Mouse (Mus musculus) frontal cortex, postnatal 10 days (tissue): ENCODE measurements around the gene Tssk3.
"Not testable (repeated sequence)": the region's sequence is repeated elsewhere in the genome, so short reads cannot be mapped to it uniquely, and the experiment has no call there.

ENCODE experiments used
- DNase-seq, 2 experiments: peaks; one replicate each; pipeline ENCODE4 v3.0.0; 2022; ENCODE audit warnings: low spot score in 2 of 2, mixed read lengths in 1 of 2

Gene Tssk3

DNA sequence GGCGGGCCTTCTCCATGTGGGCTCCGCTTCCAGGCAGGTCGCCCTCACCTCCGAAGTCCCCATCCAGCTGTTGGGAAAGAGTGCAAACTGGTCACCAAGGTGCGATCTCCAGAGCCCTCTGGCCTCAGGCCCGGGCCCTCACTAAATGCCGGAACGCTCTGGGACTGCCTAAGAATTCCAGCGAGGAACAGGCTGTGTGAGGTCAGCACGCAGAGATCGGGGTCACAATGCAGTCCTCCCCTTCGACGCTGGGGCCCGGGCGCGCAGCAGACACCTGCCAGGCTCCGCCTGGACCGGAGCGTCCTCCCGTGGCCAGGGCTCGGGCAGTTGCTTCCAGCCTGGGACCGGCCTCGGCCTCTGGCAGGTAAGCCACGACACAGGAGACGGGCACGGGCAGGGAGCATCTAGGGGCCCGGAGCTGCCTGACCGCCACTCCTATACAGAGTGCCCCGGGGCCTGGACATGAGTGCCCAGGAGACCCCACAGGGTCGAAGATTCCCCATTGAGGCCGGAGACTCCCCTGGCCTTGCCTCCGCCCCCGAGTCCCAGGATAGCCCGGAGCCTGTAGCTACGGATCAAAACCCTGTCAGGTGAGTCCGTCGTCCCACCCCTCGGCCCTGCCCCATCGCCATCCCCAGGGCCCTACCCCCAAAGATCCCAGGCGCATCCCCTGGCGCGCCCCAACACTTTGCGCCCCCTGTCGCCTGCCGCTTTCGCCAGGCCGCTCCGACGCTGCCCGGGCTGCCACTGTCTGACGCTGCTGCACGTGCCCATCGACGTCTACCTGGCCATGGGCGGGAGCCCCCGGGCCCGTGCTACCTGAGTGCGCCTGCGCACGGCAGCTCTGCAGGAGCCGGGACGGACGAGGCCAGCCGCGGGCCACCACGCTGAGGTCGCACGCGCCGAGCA lies at the start of gene Tssk3, which contains the start of gene Fam229a:
Gene Tssk3, minus strand, starts transcription at position 51 of the 909 bp plus-strand sequence.
Gene Fam229a, plus strand, starts transcription at position 219 of the 909 bp plus-strand sequence.
- DNase-seq = no peak

DNA sequence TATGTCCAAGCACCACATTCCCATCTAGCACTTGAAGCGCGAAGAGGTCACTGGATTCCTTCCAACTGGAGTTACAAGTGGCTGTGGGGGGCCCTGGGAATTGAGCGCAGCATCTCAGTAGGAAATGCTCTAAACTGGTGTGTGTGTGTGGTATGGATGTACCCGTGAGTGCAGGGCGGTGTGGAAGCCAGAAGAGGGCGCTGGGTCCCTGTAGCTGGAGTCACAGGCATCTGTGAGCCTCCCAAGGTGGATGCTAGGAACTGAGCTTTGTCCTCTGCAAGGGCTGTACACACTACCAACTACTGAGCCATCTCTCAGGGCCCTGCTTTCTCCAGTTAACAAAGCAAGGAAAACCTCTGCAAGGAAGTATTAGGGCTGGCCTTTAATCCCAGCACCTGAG lies 49.2 kb upstream of the Tssk3 start:
- no peak for DNase-seq

DNA sequence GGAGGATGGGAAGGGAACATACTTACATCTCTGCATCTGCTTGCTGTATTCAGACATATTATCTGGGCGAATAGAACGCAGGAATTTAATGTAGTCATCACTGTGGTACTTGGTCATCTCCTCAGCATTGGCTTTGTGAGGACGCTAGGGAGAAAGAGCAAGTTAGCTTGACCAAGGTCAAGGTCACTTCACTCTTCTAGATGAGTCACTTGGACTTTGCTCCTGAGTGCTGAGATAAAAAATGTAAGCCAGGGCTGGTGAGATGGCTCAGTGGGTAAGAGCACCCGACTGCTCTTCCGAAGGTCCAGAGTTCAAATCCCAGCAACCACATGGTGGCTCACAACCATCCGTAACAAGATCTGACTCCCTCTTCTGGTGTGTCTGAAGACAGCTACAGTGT lies 38.1 kb upstream of the Tssk3 start:
- not testable (repeated sequence) for DNase-seq

DNA sequence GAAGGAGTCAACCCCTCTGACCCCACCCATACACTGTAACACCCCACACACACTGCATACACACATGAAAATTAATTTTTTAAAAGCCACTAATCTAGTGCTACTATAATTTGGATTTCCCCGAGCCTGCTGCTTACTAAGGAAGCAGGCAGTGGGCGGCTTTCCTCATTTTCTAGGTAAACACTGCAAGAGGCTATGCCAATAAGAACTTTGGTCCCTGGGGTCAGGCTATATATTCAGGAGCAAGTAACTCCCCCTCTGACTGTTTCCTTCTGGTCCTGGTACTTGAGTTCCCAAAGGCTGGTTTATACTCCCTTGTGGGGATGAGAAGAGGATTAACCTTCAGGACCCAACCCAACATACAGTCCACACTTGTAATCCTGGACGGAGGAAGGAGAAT lies 35.1 kb upstream of the Tssk3 start:
- DNase-seq = no peak

DNA sequence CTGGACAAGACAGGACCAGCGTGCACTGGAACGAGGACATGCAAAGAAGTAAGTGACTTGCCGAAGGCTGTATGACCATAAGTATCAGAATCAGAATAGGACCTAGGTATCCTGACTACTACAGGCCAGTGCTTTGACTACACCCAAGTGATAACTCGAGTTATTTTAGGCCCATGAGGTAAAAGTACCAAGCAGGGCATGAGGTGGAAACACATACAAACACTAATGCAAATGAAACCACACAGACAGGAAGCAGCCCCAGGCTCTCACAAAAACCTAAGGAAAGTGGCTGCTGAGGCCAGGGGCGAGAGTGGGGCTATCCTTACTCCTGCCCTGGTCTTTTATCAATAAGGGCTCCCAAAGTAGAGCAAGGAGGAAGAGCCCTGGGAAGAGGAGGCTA lies 34.5 kb upstream of the Tssk3 start:
- no peak for DNase-seq

DNA sequence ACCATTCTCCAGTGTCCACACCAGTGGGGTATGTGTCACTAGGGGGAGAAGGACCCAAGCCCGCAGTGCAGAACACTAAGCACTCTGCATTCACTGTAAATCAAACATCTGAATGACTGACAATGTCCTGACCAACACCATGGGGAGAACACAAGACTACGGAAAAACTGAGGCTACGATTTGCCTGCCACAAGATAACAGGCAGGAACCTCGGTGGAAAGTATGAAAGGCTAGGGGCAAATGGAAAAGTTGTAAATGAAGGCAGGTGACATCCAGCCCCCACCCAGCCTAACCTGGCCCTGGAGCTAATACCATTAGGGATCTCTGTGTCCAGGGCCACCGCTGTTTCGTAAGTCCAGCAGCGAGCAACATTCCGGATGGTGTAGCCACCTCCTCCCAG lies 27.7 kb upstream of the Tssk3 start:
- no peak for DNase-seq

DNA sequence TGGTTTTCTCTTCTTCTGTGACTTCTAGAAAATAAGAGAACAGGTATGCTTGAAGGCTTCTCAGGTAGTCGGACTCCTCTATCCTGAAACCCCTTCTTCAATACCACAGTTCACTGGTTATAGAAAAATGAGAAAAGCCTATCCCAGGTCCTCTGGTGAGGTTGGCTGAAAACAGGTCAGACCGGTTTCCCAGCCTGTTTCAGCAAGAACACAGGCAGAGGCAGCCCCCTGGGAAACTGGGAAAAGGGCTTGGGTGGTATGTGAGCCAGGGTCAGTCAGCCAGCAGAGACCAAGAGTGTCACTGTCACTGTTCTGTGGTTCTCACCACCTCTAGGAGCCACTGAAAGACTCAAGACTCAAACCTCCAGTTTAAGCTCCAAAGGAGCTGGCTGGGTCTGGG lies 26.1 kb upstream of the Tssk3 start:
- no peak for DNase-seq

DNA sequence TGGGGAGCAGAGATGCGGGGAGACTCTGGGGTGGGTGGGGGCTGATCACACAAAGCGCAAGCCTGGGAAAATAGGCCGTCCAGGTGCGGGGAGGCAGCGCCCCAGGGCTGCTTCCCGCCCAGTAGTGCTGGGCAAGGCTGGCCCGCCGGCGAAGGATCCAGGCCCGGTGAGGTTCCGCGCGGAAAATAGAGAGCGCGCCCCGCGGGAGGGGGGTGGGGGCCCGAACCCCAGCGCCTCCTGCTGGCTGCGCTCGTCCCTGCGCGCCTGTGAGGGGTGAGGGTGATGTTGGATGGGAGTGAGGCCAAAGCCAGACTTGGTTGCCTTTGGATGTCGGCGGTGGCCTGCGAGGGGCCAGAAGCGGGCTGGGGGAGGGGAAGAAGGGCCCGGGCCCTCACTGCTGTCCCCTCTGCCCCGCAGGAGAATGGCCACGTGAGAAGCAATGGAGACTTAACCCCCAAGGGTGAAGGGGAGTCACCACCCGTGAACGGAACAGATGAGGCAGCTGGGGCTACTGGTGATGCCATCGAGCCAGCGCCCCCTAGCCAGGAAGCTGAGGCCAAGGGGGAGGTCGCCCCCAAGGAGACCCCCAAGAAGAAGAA lies 23.6 kb upstream of the Tssk3 start:
- DNase-seq = peak; percentile 60 to 70

DNA sequence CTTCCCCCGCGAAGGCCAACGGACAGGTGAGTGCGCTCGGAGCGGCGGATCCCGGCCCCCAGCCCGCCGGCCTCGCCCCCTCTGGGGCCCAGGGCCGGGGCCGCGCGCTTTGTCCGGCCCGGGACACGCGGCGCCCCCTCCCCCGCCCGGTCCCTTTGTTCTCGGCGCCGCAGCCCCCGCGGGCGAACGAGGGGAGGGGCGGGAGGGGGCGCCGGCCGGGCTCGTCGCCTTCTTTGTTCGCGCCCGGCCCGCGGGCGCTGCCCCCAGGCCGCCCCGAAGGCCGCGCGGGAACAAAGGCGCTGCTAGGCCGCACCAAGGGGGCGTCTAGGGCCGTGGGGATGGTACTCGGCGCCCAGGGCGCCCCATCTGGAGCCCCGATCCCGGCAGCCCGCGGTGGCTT lies 23.1 kb upstream of the Tssk3 start:
- no peak for DNase-seq

DNA sequence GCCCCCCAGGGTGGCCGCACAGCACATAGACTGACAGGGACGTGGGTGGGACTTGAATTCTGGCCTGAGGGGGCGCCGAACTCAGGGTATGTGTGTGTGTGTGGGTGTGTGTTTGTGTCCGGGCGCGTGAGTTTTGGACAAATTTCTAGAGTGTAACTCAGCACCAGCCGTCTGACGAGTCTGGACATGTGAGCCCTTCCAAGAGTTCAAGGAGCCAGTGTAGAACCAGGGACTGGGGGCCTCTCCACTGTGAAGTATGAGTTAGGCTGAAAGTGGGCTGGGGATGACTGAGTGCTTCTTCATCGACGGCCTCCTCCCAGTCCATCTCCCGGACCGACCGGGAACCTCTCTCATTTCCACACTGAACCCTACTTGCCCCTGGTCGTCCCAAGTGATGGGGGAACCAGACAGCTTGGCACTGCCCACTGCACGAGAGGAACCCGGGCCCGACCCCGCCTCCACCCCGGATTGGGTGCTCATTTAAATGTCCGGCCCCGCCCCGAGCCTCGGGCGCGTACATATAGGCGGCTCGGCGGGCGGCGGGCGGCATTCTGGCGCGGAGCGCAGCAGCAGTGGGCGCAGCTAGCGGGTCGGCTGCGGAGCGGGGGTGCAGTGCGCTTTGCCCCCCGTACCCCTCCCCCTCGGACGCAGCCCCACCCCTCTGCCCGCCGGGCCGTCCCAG lies 22.4 kb upstream of the Tssk3 start, which contains the start of gene Marcksl1:
Gene Marcksl1, plus strand, starts transcription at position 496 of the 682 bp plus-strand sequence.
- peak; percentile 88 to 92 for DNase-seq

DNA sequence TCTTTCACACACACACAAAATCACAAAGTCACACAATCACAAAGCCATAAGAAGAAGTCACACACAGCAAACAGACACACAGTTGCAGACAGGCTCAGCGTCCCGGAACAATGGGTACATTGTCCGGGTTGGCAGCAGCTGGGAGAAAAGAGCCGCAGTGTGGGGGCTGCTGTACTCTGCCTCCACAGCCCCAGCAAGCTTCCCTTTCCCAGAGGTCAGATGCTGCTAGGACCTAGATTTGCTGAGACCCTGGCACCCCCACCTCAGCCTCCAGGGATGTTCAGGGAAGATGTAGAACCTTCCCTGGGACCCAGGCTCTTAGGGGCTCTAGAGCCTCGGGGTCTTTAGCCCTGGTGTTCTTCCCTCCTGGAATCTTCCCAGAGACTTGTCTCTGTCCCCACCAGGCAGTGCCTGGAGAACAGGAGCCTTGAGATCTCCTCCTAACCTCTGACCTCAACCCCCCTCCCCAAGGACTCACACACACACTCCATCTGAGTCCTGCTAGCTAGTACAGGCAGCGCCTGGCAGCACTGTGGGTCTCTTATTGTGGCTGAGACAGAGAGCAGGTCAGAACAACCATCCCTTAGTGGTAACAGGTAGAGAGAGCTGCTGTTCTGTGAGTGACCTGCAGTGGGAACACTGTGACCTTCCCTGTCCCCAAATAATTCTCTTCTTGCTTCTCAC lies 20.7 kb upstream of the Tssk3 start:
- no peak for DNase-seq

DNA sequence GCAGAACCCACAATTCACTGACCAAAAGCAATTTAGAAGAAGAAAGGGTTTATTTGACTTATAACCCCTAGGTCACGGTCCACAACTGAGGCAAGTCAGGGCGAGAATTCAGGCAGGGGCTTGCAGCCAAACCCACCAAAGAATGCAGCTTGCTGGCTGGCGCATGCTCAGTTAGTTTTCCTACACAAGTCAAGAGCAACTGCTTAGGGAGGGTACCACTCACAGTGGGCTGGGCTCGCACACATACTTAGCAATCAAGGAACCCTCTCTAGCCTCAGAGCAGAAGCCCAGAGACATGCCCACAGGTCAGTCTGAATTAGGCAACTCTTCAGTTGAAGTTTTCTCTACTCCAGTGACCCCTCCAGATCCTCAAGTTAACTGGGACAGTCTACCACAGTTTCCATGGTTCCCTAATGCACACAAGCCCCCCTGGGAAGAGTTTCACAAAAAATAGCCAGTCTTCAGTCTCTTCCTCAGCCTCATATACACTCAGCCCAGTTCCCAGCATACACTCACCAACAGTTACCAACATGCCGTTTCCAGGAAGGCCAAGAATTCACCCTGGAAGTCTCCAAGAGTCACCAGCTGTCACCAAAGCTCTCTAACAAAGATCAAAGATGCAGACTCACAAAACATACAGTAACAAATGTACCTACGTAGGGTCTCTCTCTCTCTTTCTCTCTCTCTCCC lies 20.0 kb upstream of the Tssk3 start:
- no peak for DNase-seq

DNA sequence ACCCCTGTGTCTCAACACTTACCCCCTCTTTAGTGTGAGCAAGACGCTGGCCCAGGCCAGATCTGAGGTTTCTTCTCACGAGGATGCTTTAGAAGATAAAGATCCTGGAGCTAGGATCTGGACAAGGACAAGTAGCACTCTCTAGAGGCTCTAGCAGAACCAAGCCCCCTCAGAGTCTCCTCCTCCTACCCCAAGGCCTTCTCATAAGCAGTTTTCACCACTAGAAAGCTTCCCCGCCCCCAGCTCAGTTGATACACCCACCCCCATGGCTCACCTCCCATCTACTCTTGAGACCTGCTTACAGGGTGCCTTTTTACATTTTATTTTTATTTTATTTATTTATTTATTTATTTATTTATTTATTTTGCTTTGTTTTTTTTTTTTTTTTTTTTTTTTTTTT lies 18.8 kb upstream of the Tssk3 start:
- no peak for DNase-seq

DNA sequence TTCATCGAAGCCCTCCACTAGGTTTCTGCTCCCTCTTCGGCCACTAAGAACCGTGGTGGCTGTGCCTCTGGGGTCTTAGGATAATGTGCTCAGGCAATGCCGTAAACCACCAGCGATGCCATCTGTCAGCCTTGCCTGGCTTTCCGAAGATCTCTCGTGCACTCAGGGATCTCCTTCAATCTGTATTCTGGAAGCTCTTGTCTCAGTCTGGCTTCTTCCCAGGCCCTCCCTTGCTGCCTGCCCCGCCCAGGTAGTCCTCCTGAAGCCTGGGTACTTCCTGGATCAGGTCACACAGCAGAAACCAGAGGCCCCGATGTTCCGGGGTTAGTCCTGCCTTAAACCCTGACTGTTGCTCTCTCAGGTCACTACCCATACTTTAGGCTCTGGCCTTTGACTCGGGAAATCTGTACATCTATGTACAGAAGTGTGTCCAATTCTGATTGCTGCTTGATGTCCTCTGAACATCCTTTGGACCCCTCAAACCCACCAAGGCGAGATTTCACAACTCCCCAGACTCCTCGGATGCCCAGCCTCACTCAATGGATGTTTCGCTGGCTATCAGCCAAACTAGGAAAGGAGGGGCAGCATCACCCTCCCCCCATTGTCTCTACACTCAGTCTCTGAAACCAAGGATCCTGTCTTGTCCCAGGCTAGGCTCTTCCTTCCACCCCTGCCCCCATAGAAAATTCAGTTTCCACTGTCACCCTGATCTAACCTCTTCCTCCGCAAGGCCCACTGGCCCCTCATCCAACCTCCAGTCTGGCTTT lies 18.2 kb upstream of the Tssk3 start:
- DNase-seq = no peak

DNA sequence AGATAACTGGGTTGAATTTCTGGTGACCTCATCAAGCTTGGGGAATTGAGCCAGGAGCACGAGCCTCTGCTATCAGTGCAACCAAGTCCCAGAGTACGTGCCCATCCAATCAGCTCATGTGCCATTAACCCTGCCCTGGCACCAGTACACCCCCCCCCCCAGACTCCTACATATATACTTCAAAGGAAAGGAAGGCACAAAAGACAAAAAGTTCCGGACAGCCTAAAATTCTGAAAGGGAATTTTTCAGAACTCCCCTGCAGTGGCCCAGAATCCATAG lies 17.4 kb upstream of the Tssk3 start:
- no peak for DNase-seq

DNA sequence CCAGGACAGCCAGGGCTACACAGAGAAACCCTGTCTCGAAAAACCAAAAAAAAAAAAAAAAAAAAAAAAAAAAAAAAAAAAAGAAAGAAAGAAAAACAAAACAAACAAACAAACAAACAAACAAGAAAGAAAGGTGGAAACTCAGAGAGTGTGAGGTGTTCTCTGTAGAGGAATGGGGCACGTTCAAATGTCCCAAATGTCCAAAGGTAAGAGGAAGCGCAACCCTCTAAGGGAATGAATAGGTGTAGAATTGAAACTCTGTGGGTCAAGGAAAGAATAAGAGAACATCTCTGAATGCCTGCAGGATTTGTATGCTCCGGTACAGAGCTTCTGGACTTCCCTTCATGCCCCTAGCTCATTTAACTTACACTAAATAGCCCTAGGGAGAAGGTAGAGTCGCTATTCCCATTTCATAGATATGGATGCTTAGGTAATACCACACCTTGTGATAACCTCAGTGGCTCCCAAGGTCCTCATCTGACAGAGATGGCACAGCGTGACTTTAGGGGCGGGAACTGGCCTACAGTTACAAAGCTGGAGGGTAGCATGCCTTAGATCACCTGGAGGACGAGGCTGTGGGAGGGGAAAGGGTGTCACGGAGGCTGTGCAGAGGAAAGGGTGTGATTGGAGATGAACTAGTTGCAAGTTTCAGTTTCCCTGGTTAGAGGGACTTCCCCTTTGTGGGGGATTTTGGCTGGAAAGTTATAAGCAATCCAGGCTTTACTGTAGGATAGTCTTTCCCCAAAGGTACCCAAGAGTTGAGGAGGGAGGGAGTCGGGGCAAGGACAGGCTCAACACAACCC lies 16.8 kb upstream of the Tssk3 start:
- no peak for DNase-seq

DNA sequence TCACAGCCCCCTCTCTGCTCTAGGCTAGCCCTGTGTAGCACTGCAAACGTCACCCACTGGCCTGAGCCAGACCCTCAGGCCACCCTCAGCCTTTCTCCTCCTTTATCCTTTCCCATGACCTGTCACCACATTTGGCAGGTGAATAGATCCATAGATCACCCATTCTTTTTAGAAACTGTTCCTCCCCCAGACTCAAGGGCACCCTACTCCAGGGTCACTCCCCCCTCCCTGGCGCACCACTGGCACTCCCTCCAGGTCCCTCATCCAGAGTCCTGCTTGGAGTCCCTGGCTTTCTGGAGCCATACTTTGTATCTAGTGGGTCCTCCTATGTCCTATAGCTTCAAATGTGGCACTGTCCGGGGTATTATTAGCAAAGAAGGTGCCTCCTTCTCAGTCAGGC lies 14.7 kb upstream of the Tssk3 start:
- DNase-seq = no peak

DNA sequence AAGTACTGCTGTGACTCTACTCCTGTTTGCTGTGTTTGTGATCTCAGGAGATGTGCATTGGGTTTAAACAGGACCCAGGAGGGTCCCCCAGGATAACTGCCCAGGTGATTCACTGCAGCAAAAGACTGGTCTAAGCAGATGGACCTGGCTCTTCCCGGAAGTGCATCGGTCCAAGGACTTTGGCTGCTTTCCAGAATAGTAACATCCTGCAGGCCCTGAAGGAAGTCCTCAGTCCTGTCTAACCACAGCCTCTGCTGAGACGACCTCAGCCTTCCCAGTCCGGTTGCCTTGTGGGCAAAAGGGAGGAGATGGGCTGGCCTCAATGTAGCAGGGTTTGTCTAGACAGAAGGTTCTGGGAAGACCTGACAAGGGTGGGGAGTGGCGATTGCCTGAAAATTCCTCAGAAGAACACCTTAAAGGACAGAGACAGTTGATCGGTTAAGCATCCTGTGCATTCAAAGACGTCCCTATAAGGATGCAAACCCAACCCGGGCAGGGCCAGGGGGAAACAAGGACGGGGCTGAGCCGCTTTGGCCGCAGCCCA lies 12.2 kb upstream of the Tssk3 start:
- no peak for DNase-seq

DNA sequence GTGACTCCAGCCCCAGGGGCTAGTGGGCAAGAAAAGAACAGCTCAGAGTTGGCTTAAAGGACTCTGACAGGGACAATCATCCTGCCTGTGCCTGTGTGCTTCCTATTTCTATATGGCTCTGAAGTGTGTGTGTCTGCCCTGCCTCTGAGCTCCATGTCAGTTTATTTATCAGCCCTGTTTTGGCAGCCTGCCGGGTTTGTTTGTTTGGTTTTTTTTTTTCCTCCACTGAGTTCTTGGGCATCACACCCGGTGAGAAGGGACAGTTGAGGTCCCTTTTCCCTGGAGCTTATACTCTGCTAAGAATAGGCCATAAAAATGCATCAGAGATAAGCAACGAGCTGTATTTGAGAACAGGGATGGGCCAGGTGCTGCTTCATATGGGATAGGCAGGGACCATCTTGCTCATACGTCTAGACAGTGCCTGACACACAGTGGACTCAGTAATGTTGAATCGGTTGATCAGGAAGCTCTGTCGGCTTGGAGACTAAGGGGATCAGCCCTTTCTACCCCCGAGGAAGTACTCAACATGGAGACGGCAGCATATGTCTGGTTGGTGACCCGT lies 11.6 kb upstream of the Tssk3 start:
- no peak for DNase-seq
